Mouse (Mus musculus): ENCODE measurements at regions not wholly inside any gene's neighbourhood (a gene's known extent, or its start where the extent isn't known, plus 50 kb on each side); places are given as distances from the start of the nearest gene placed in this dataset.

- no peak for TF ChIP-seq CTCF (IDR thresholded peaks at IDR 0.05; ENCODE audit: insufficient read depth, low read length)
- TF ChIP-seq POLR2A (IDR thresholded peaks at IDR 0.05; ENCODE audit: borderline replicate concordance, extremely low read depth, low read depth, low read length): no peak
These were observed 102.7 kb downstream of the Rpl36a-ps1 start for GRCm38 (mm10) chr14:98891252-98891947.
